Mouse (Mus musculus) liver, postnatal 0 days (tissue): ENCODE data around the gene Ccna2. TPM values are rescaled to one million over a fixed set of nuclear protein-coding genes. Genes with fewer than 3 reads are reported as not detected.

Experiments used
- ATAC-seq: fragments of 200-750 bp; cut with Nextera tagmentation; 2 replicates; pipeline ENCODE4 v1.8.0; 2017; ENCODE audit warnings: mild to moderate bottlenecking, moderate library complexity
- DNase-seq: peaks from one replicate; pipeline ENCODE4 v3.0.0-alpha.2; 2016
- H3K27ac ChIP-seq: fragments of 300-500 bp; sonication (generic); 2 replicates; pipeline ENCODE4 v1.5.1; 2014; ENCODE audit warnings: antibody characterized with exemption, moderate library complexity, mild to moderate bottlenecking, low read depth
- H3K27me3 ChIP-seq: fragments of 300-500 bp; sonication (generic); 2 replicates; pipeline ENCODE4 v1.6.1; 2014; ENCODE audit warnings: low read length, control low read depth, mixed read lengths; ENCODE audit not compliant: insufficient read depth
- H3K36me3 ChIP-seq: fragments of 300-500 bp; sonication (generic); replicated peaks from 2 replicates; pipeline ENCODE4 v1.6.1; 2014; ENCODE audit warnings: mild to moderate bottlenecking, control low read depth, low read length, moderate library complexity, mixed read lengths; ENCODE audit not compliant: insufficient read depth
- H3K4me1 ChIP-seq: fragments of 300-500 bp; sonication (generic); 2 replicates; pipeline ENCODE4 v1.6.1; 2014; ENCODE audit warnings: antibody characterized with exemption, mild to moderate bottlenecking, control low read depth; ENCODE audit not compliant: insufficient read depth
- H3K4me2 ChIP-seq: fragments of 300-500 bp; sonication (generic); 2 replicates; pipeline ENCODE4 v1.6.1; 2014; ENCODE audit warnings: low read depth, mild to moderate bottlenecking, low read length, moderate library complexity, mixed read lengths
- H3K4me3 ChIP-seq: fragments of 300-500 bp; sonication (generic); 2 replicates; pipeline ENCODE4 v1.5.1; 2014; ENCODE audit warnings: low read depth, low read length
- H3K9ac ChIP-seq: fragments of 300-500 bp; sonication (generic); replicated peaks from 2 replicates; pipeline ENCODE4 v1.6.1; 2014; ENCODE audit warnings: mild to moderate bottlenecking, moderate library complexity
- H3K9me3 ChIP-seq: fragments of 300-500 bp; sonication (generic); 2 replicates; pipeline ENCODE4 v1.6.1; 2016; ENCODE audit warnings: mild to moderate bottlenecking, control low read depth, low read length, mixed read lengths
- CTCF ChIP-seq: sonication (generic); IDR thresholded peaks from 2 replicates; pipeline ENCODE4 v1.5.1; 2016; ENCODE audit warnings: antibody characterized with exemption, low read depth
- EP300 ChIP-seq: IDR thresholded peaks from 2 replicates; pipeline ENCODE4 v1.6.1; 2016; ENCODE audit warnings: antibody characterized with exemption, low read depth, mild to moderate bottlenecking
- WGBS: fragments of 180-500 bp; shearing (Covaris S2); extraction: QIAGEN DNeasy Blood & Tissue Kit; methylation state at CpG from one replicate; pipeline ENCODE4 v1.1.7; 2014; ENCODE audit not compliant: insufficient replicate concordance; 5-methylcytosine and 5-hydroxymethylcytosine counted together
- polyA plus RNA-seq: library from polyadenylated mRNA; unstranded; fragments of >200 nt; fragmentation: Nextera tagmentation; extraction: Ambion mirVana; gene quantifications from 2 replicates; pipeline ENCODE4 v1.2.1, GENCODE M21; 2015

Gene Ccna2
- polyA plus RNA-seq = 93.0 and 96.3 TPM in 2 replicates

GRCm38 (mm10) chr3:36571827-36572378 is at the start of gene Ccna2:
Gene Ccna2 (minus strand): TSS chr3:36572150.
- H3K9ac ChIP-seq = peak within 1 kb of the TSS; percentile 95
- peaks cover 36% of the 10 kb centered on the region for H3K36me3 ChIP-seq
- peak within 1 kb of the TSS; percentile 99 for H3K4me3 ChIP-seq
- H3K4me2 ChIP-seq = peak within 1 kb of the TSS; percentile 96
- no peaks in the 10 kb centered on the region for H3K27me3 ChIP-seq
- H3K27ac ChIP-seq = peak within 1 kb of the TSS; percentile 81
- TF ChIP-seq CTCF (peak; percentile 87), EP300 (no peak)
- DNase-seq (peak; percentile 99), ATAC-seq (peak; percentile 98)
- no peaks in the 10 kb centered on the region for H3K4me1 ChIP-seq
- H3K9me3 ChIP-seq = no peaks in the 10 kb centered on the region
- 2% methylated on average over 51 of the region's 60 CpGs for WGBS

- no peak overlapping the region for H3K27ac ChIP-seq
- no peak overlapping the region for H3K4me3 ChIP-seq
- 49% methylated on average over 7 of the region's 7 CpGs for WGBS
- H3K9me3 ChIP-seq = no peaks in the 10 kb centered on the region
- no peaks in the 10 kb centered on the region for H3K4me1 ChIP-seq
- H3K4me2 ChIP-seq = peak overlapping the region; percentile 20; the same call in 1 of the 2 replicates
- H3K9ac ChIP-seq = no peak overlapping the region
- ATAC-seq = no peak
- TF ChIP-seq EP300 = no peak
- no peak for TF ChIP-seq CTCF
- no peak for DNase-seq
- H3K36me3 ChIP-seq = no peaks in the 10 kb centered on the region
- H3K27me3 ChIP-seq = no peaks in the 10 kb centered on the region
Measured at GRCm38 (mm10) chr3:36618181-36618580, 46.2 kb upstream of the Ccna2 start.

- DNase-seq (no peak), ATAC-seq (no peak)
- Histone ChIP-seq H3K27me3 (no peaks in the 10 kb centered on the region), H3K9me3 (no peaks in the 10 kb centered on the region), H3K9ac (no peak overlapping the region), H3K36me3 (no peaks in the 10 kb centered on the region), H3K4me1 (peaks cover 5% of the 10 kb centered on the region; the same call in 1 of the 2 replicates), H3K27ac (no peak overlapping the region), H3K4me3 (no peak overlapping the region), H3K4me2 (no peak overlapping the region)
- 66% methylated on average over 5 of the region's 5 CpGs for WGBS
- no peak for TF ChIP-seq CTCF
- TF ChIP-seq EP300 = no peak
Measured at GRCm38 (mm10) chr3:36613908-36614255, 41.9 kb upstream of the Ccna2 start.

GRCm38 (mm10) chr3:36613202-36613907 is 41.4 kb upstream of the Ccna2 start, which contains the start of gene Bbs7:
Gene Bbs7 (minus strand): TSS chr3:36613477.
- Histone ChIP-seq H3K4me2 (peak within 1 kb of the TSS; percentile 97), H3K9ac (peak within 1 kb of the TSS; percentile 78), H3K36me3 (no peaks in the 10 kb centered on the region), H3K27ac (no peak within 1 kb of the TSS), H3K27me3 (no peaks in the 10 kb centered on the region), H3K4me1 (peaks cover 5% of the 10 kb centered on the region; the same call in 1 of the 2 replicates), H3K4me3 (peak within 1 kb of the TSS; percentile 75), H3K9me3 (no peaks in the 10 kb centered on the region)
- ATAC-seq = peak; percentile 99
- 6% methylated on average over 31 of the region's 38 CpGs for WGBS
- peak; percentile 94 for DNase-seq
- 0 out of 2 replicates have a peak, but pooled peaks have one; percentile 7 for TF ChIP-seq CTCF
- no peak for TF ChIP-seq EP300

GRCm38 (mm10) chr3:36612687-36613086 is 40.7 kb upstream of the Ccna2 start:
- peak overlapping the region; percentile 97 for H3K4me2 ChIP-seq
- ATAC-seq = peak; percentile 21
- H3K9me3 ChIP-seq = no peaks in the 10 kb centered on the region
- no peaks in the 10 kb centered on the region for H3K27me3 ChIP-seq
- no peak for DNase-seq
- no peak for TF ChIP-seq CTCF
- no peak for TF ChIP-seq EP300
- peak overlapping the region; percentile 75 for H3K4me3 ChIP-seq
- H3K27ac ChIP-seq = no peak overlapping the region
- H3K9ac ChIP-seq = peak overlapping the region; percentile 78
- WGBS = 17% methylated on average over 6 of the region's 6 CpGs
- H3K4me1 ChIP-seq = peaks cover 5% of the 10 kb centered on the region; the same call in 1 of the 2 replicates
- no peaks in the 10 kb centered on the region for H3K36me3 ChIP-seq
